Mouse (Mus musculus) small intestine, adult 10 weeks (tissue): Measurements from ENCODE around the gene Klrb1b. TPM values are rescaled to one million over a fixed set of nuclear protein-coding genes. Genes with fewer than 3 reads are reported as not detected.

Experiments
- polyA plus RNA-seq: library from polyadenylated mRNA; stranded (reverse); fragments of 350-450 nt; fragmentation: Illumina TruSeq; extraction: RNeasy Lipid Tissue Mini Kit (QIAGEN cat#74804); gene quantifications from one replicate; pipeline ENCODE4 v1.2.3, GENCODE M21; 2014; ENCODE audit warnings: low replicate concordance

The Klrb1b gene
- 4.0 TPM for polyA plus RNA-seq

GRCm38 (mm10) chr6:128826132-128826531 is at the start of gene Klrb1b, which contains the start of gene Gm44511:
Gene Klrb1b, minus strand, starts transcription at chr6:128826331.
Gene Gm44511, minus strand, starts transcription at chr6:128826315.

GRCm38 (mm10) chr6:128789115-128789514 is 37.0 kb downstream of the Klrb1b start, which contains the start of gene Klrb1c:
Gene Klrb1c, minus strand, starts transcription at chr6:128789215.

Other genes starting within 250 kb of the Klrb1b start
- gene A2ml1, start 244.7 kb downstream of the Klrb1b start, polyA plus RNA-seq = 2.3 TPM
- gene Klrb1a, start 202.8 kb downstream of the Klrb1b start, polyA plus RNA-seq = 5.9 TPM
- 1,625 TPM for gene Clec2h, start 163.9 kb downstream of the Klrb1b start, polyA plus RNA-seq
- 1.4 TPM for gene Klrb1, start 103.3 kb downstream of the Klrb1b start, polyA plus RNA-seq
- gene Klrb1c, start 37.1 kb downstream of the Klrb1b start, polyA plus RNA-seq = 1.5 TPM
- gene Gm44511, start within 50 bp of the Klrb1b start, polyA plus RNA-seq = 3.6 TPM
- gene Clec2i, start 61.3 kb upstream of the Klrb1b start, polyA plus RNA-seq = 6.5 TPM
- gene BC035044, start 64.8 kb upstream of the Klrb1b start, polyA plus RNA-seq = 3.2 TPM
- 0.30 TPM for gene Clec2g, start 108.0 kb upstream of the Klrb1b start, polyA plus RNA-seq
- gene Klrb1f, start 219.6 kb upstream of the Klrb1b start, polyA plus RNA-seq = 0.89 TPM